Mouse (Mus musculus) kidney, postnatal 0 days (tissue): ENCODE measurements around the gene Ppm1j. TPM values are rescaled to one million over a fixed set of nuclear protein-coding genes. Genes with fewer than 3 reads are reported as not detected.

ENCODE experiments used
- ATAC-seq: fragments of 200-750 bp; cut with Nextera tagmentation; replicated peaks from 2 replicates; pipeline ENCODE4 v1.8.0; 2017; ENCODE audit warnings: low read depth, moderate number of reproducible peaks, moderate TSS enrichment, moderate library complexity; ENCODE audit not compliant: low FRiP score
- DNase-seq: peaks from one replicate; pipeline ENCODE4 v3.0.0-alpha.2; 2016; ENCODE audit warnings: low spot score
- H3K27ac ChIP-seq: fragments of 300-500 bp; sonication (generic); 2 replicates; pipeline ENCODE4 v1.5.1; 2014; ENCODE audit warnings: mild to moderate bottlenecking
- H3K27me3 ChIP-seq: fragments of 300-500 bp; sonication (generic); 2 replicates; pipeline ENCODE4 v1.6.1; 2014; ENCODE audit warnings: low read length, mixed read lengths; ENCODE audit not compliant: insufficient read depth
- H3K36me3 ChIP-seq: fragments of 300-500 bp; sonication (generic); 2 replicates; pipeline ENCODE4 v1.6.1; 2014; ENCODE audit warnings: low read length, mixed read lengths; ENCODE audit not compliant: insufficient read depth
- H3K4me1 ChIP-seq: fragments of 300-500 bp; sonication (generic); replicated peaks from 2 replicates; pipeline ENCODE4 v1.6.1; 2014; ENCODE audit warnings: antibody characterized with exemption, low read length, mixed read lengths; ENCODE audit not compliant: insufficient read depth
- H3K4me2 ChIP-seq: fragments of 300-500 bp; sonication (generic); 2 replicates; pipeline ENCODE4 v1.6.1; 2014; ENCODE audit warnings: mild to moderate bottlenecking, low read length, moderate library complexity, mixed read lengths
- H3K4me3 ChIP-seq: fragments of 300-500 bp; sonication (generic); replicated peaks from 2 replicates; pipeline ENCODE4 v1.5.1; 2014; ENCODE audit warnings: low read depth, low read length
- H3K9ac ChIP-seq: fragments of 300-500 bp; sonication (generic); 2 replicates; pipeline ENCODE4 v1.6.1; 2014; ENCODE audit warnings: low read depth, low read length
- H3K9me3 ChIP-seq: fragments of 300-500 bp; sonication (generic); replicated peaks from 2 replicates; pipeline ENCODE4 v1.6.1; 2016; ENCODE audit warnings: low read length, inconsistent platforms, mixed read lengths
- CTCF ChIP-seq: IDR thresholded peaks from 2 replicates; pipeline ENCODE4 v1.5.1; 2016; ENCODE audit warnings: antibody characterized with exemption, low read depth, mild to moderate bottlenecking, moderate library complexity
- WGBS: fragments of 180-500 bp; shearing (Covaris S2); extraction: QIAGEN DNeasy Blood & Tissue Kit; methylation state at CpG from one replicate; pipeline ENCODE4 v1.1.7; 2014; 5-methylcytosine and 5-hydroxymethylcytosine counted together
- polyA plus RNA-seq: library from polyadenylated mRNA; unstranded; fragments of >200 nt; fragmentation: Nextera tagmentation; extraction: Ambion mirVana; gene quantifications from 2 replicates; pipeline ENCODE4 v1.2.1, GENCODE M21; 2015

Ppm1j gene
- polyA plus RNA-seq, 1 experiment from 2014 or later, result 4.8 TPM

DNA sequence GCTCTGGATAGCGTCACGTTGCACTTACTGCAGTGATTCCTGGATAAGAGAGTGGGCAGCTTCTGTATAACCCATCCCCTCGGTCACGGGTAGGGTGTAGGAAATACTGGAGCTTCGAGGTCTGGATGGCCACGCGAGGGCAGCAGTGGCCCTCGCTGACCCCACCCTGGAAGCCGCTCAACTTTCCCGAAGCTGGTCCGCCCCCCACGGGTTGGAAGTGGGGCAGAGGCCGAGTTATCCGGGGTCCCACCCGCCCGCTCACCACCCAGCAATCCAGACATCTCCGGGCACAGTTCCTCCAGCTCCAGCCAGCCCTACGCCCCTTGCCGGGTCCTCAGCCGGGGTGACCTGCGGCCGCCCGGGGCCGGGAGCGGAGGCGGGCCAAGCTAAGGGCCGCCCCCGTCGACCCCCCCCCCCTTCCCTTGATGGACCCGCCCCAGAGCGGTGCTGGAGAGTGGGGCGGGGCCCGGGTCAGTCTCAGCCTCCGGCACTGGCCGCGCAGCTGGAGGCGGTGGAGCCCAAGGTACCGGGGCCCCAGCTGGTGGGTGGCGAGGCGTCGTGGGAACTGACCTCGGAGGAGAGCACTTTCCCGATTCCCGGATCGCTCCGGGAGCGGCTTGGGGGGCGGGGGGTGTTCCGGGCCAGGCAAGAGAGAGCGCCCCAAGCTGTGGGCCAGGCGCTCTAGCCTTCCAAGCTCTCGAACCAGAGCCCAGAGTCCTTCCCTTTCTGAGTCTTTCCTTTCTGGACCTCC lies 7.9 kb downstream of the Ppm1j start:
- Histone ChIP-seq H3K27ac (peak overlapping the region; percentile 85), H3K4me1 (peaks cover 30% of the 10 kb centered on the region), H3K9me3 (no peaks in the 10 kb centered on the region), H3K27me3 (no peaks in the 10 kb centered on the region), H3K9ac (peak overlapping the region; percentile 80), H3K36me3 (peaks cover 8% of the 10 kb centered on the region; the same call in 1 of the 2 replicates), H3K4me3 (peak overlapping the region; percentile 67), H3K4me2 (peak overlapping the region; percentile 71)
- ATAC-seq (peak; percentile 90), DNase-seq (peak; percentile 93)
- WGBS, result under 1% methylated on average over 47 of the region's 52 CpGs
- peak; percentile 82 for TF ChIP-seq CTCF

DNA sequence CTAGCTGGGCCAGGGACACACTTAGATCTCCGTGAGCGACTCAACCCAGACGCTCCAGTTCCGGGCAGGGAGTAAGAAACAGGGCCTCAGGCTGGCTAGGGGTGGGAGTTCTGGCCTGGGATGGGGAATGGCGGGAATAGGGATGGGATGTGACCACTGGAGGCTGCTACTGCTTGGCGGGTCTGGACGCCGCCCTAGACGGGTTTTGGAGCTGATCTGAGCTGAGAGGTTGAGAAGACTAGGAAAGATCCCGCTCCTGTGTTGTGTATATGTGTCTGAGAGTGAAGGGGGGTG lies 8.4 kb downstream of the Ppm1j start:
- H3K9me3 ChIP-seq, result no peaks in the 10 kb centered on the region
- 1% methylated on average over 10 of the region's 10 CpGs for WGBS
- H3K4me2 ChIP-seq, result peak overlapping the region; percentile 71
- H3K4me1 ChIP-seq, result peaks cover 35% of the 10 kb centered on the region
- peak overlapping the region; percentile 85 for H3K27ac ChIP-seq
- no peak for TF ChIP-seq CTCF
- DNase-seq (no peak), ATAC-seq (peak; percentile 1)
- peak overlapping the region; percentile 80 for H3K9ac ChIP-seq
- no peaks in the 10 kb centered on the region for H3K27me3 ChIP-seq
- H3K36me3 ChIP-seq, result peaks cover 8% of the 10 kb centered on the region; the same call in 1 of the 2 replicates
- peak overlapping the region; percentile 67 for H3K4me3 ChIP-seq

DNA sequence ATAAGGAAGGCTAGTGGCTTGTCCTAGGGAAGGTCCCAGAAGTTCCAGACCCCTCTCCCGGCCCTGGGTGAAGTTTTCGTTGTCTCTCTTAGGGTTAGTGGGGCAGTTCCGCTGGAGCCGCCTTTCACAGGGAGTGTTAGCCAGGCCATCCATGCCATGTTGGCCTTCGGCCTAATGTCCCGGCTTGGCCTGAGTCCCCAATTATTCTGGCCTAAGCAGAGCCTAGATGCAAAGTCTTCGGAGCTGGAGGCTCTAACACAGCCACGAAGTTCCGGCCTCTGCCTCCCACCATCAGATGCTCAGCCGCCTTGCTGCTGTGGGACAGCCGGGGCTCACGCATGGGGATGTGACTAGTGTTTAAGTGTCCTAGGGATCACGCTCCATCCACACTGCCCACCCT lies 9.0 kb downstream of the Ppm1j start:
- Histone ChIP-seq H3K4me3 (peak overlapping the region; percentile 67), H3K27me3 (no peaks in the 10 kb centered on the region), H3K27ac (peak overlapping the region; percentile 85), H3K36me3 (peaks cover 8% of the 10 kb centered on the region; the same call in 1 of the 2 replicates), H3K4me2 (peak overlapping the region; percentile 71), H3K9ac (peak overlapping the region; percentile 80), H3K4me1 (peaks cover 36% of the 10 kb centered on the region), H3K9me3 (no peaks in the 10 kb centered on the region)
- TF ChIP-seq CTCF, result no peak
- no peak for ATAC-seq
- 9% methylated on average over 13 of the region's 13 CpGs for WGBS
- DNase-seq, result peak; percentile 32

DNA sequence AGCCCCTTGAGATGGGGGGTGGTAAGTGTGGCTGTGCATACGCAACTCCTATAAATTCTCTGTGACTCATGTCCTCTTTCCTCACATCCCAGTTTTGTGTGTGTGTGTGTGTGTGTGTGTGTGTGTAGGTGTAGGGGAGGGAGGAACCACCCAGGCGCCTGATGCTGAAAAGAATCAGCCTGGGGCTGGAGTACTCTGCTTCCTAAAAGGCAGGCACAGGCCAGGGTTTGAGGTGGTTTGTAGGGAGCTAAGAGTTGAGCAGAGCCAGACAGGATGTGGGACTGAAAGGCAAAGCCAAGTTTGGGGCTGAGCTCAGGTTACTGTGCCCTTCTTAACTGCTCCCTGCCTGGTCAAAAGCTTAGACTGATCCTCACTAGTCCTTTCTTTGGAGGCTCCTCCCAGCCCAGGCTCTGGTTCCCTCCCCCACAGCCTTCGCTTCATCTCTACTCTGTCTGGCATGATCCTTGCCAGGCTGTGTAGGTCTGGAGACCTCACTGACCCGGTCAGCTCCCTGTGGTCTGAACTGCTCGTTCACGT lies 9.6 kb downstream of the Ppm1j start:
- Histone ChIP-seq H3K4me3 (peak overlapping the region; percentile 67), H3K9me3 (no peaks in the 10 kb centered on the region), H3K4me2 (peak overlapping the region; percentile 71), H3K36me3 (peaks cover 11% of the 10 kb centered on the region; the same call in 1 of the 2 replicates), H3K4me1 (peaks cover 43% of the 10 kb centered on the region), H3K9ac (peak overlapping the region; percentile 80; the same call in 1 of the 2 replicates), H3K27me3 (no peaks in the 10 kb centered on the region), H3K27ac (peak overlapping the region; percentile 85)
- no peak for TF ChIP-seq CTCF
- DNase-seq (peak; percentile 82), ATAC-seq (peak; percentile 15)
- 10% methylated on average over 6 of the region's 6 CpGs for WGBS

DNA sequence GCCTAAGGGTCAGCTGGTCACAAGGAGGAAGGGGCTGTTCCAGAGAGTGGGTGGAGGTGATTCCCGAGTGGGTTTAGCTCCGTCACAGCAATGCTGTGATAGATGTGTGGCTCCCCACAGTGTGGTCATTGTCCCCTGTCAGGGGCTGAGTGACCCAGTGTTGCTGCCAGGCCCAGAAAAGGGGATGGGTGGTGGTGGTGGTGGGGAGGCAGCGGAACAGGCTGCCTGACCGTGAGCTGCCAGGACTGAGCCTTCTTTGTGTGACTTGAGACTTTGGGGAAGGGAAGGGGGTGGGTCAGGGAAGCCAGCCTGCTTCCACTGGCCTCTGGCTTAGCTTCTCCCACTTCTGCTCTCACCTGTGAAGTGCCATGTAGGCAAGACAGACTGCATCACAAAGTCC lies 10.2 kb downstream of the Ppm1j start:
- no peak for ATAC-seq
- no peaks in the 10 kb centered on the region for H3K9me3 ChIP-seq
- peaks cover 48% of the 10 kb centered on the region for H3K4me1 ChIP-seq
- peak overlapping the region; percentile 67 for H3K4me3 ChIP-seq
- peak overlapping the region; percentile 85 for H3K27ac ChIP-seq
- WGBS, result 17% methylated on average over 4 of the region's 4 CpGs
- DNase-seq, result no peak
- peak overlapping the region; percentile 19; the same call in 1 of the 2 replicates for H3K9ac ChIP-seq
- TF ChIP-seq CTCF, result no peak
- peaks cover 12% of the 10 kb centered on the region; the same call in 1 of the 2 replicates for H3K36me3 ChIP-seq
- H3K4me2 ChIP-seq, result peak overlapping the region; percentile 71
- no peaks in the 10 kb centered on the region for H3K27me3 ChIP-seq

DNA sequence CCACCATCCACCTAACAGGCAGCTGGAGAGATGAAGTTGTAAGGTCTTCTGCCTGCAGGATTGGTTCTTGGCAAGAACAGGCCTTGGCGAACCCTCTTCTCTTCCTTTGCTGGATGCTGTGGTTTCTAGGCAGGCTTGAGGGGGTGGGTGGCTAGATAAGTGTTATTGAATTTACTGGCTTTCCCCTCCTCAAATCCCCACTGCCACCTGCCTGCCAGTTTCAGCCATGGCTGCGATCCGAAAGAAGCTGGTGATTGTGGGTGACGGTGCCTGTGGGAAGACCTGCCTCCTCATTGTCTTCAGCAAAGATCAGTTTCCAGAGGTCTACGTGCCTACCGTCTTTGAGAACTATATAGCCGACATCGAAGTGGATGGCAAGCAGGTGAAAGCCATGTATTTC lies 10.8 kb downstream of the Ppm1j start:
- no peak overlapping the region for H3K27ac ChIP-seq
- no peak for DNase-seq

More for the DNA sequence above, 10.8 kb downstream of the Ppm1j start:
- no peak for TF ChIP-seq CTCF
- H3K9me3 ChIP-seq, result no peaks in the 10 kb centered on the region
- no peak for ATAC-seq
- H3K4me1 ChIP-seq, result peaks cover 49% of the 10 kb centered on the region
- H3K36me3 ChIP-seq, result peaks cover 12% of the 10 kb centered on the region; the same call in 1 of the 2 replicates
- H3K27me3 ChIP-seq, result no peaks in the 10 kb centered on the region
- peak overlapping the region; percentile 71; the same call in 1 of the 2 replicates for H3K4me2 ChIP-seq
- H3K9ac ChIP-seq, result 0 out of 2 replicates have a peak overlapping the region, but pooled peaks have one; percentile 19
- 93% methylated on average over 8 of the region's 8 CpGs for WGBS
- no peak overlapping the region for H3K4me3 ChIP-seq
